Mouse (Mus musculus) liver, embryonic 15.5 days (tissue): ENCODE measurements around the gene Hcn3. TPM values are rescaled to one million over a fixed set of nuclear protein-coding genes. Genes with fewer than 3 reads are reported as not detected.
A peak's percentile ranks its signal among the peaks of the same experiment; 100 is the strongest.

Experiments used
- ATAC-seq: fragments of 200-750 bp; cut with Nextera tagmentation; 2 replicates; pipeline ENCODE4 v1.8.0; 2017; ENCODE audit warnings: moderate number of reproducible peaks, mild to moderate bottlenecking, moderate library complexity; ENCODE audit not compliant: insufficient read depth
- H3K27ac ChIP-seq: fragments of 300-500 bp; sonication (generic); replicated peaks from 2 replicates; pipeline ENCODE4 v1.5.1; 2015; ENCODE audit warnings: mild to moderate bottlenecking, inconsistent platforms
- H3K27me3 ChIP-seq: fragments of 300-500 bp; sonication (generic); 2 replicates; pipeline ENCODE4 v1.6.1; 2015; ENCODE audit warnings: mild to moderate bottlenecking, inconsistent platforms
- H3K36me3 ChIP-seq: fragments of 300-500 bp; sonication (generic); replicated peaks from 2 replicates; pipeline ENCODE4 v1.6.1; 2015; ENCODE audit warnings: moderate library complexity, mild to moderate bottlenecking, inconsistent platforms
- H3K4me1 ChIP-seq: fragments of 300-500 bp; sonication (generic); replicated peaks from 2 replicates; pipeline ENCODE4 v1.6.1; 2015; ENCODE audit warnings: inconsistent platforms
- H3K4me2 ChIP-seq: fragments of 300-500 bp; sonication (generic); 2 replicates; pipeline ENCODE4 v1.6.1; 2015; ENCODE audit warnings: moderate library complexity, mild to moderate bottlenecking, inconsistent platforms
- H3K4me3 ChIP-seq: fragments of 300-500 bp; sonication (generic); replicated peaks from 2 replicates; pipeline ENCODE4 v1.5.1; 2015; ENCODE audit warnings: mild to moderate bottlenecking, inconsistent platforms
- H3K9ac ChIP-seq: fragments of 300-500 bp; sonication (generic); 2 replicates; pipeline ENCODE4 v1.6.1; 2015; ENCODE audit warnings: moderate library complexity, mild to moderate bottlenecking, inconsistent platforms
- H3K9me3 ChIP-seq: fragments of 300-500 bp; sonication (generic); replicated peaks from 2 replicates; pipeline ENCODE4 v1.6.1; 2016; ENCODE audit warnings: inconsistent platforms
- WGBS: fragments of 180-500 bp; shearing (Covaris S2); methylation state at CpG from one replicate; pipeline ENCODE4 v1.1.7; 2015; ENCODE audit warnings: mixed read lengths; ENCODE audit not compliant: insufficient replicate concordance; 5-methylcytosine and 5-hydroxymethylcytosine counted together
- polyA plus RNA-seq: library from polyadenylated mRNA; unstranded; fragments of >200 nt; fragmentation: Nextera tagmentation; extraction: Ambion mirVana; gene quantifications from 2 replicates; pipeline ENCODE4 v1.2.1, GENCODE M21; 2015

The Hcn3 gene
- polyA plus RNA-seq, 1 experiment from 2014 or later = 0.43 TPM

GRCm38 (mm10) chr3:89193853-89194252, 33.9 kb upstream of the Hcn3 start:
- Histone ChIP-seq H3K4me2 (no peak overlapping the region), H3K27me3 (peaks cover 23% of the 10 kb centered on the region), H3K4me1 (peaks cover 16% of the 10 kb centered on the region), H3K27ac (no peak overlapping the region), H3K36me3 (no peaks in the 10 kb centered on the region), H3K9me3 (no peaks in the 10 kb centered on the region), H3K9ac (no peak overlapping the region), H3K4me3 (no peak overlapping the region)
- WGBS = 69% methylated on average over 2 of the region's 2 CpGs
- ATAC-seq = no peak

GRCm38 (mm10) chr3:89193351-89193750, 33.4 kb upstream of the Hcn3 start:
- Histone ChIP-seq H3K4me1 (peaks cover 16% of the 10 kb centered on the region), H3K4me2 (no peak overlapping the region), H3K9me3 (no peaks in the 10 kb centered on the region), H3K36me3 (no peaks in the 10 kb centered on the region), H3K27me3 (peaks cover 20% of the 10 kb centered on the region), H3K9ac (no peak overlapping the region), H3K27ac (no peak overlapping the region), H3K4me3 (no peak overlapping the region)
- ATAC-seq = no peak
- 56% methylated on average over 1 of the region's 1 CpGs for WGBS

GRCm38 (mm10) chr3:89190436-89190835, 30.4 kb upstream of the Hcn3 start:
- ATAC-seq = no peak
- Histone ChIP-seq H3K36me3 (no peaks in the 10 kb centered on the region), H3K9ac (no peak overlapping the region), H3K4me2 (no peak overlapping the region), H3K4me1 (peaks cover 10% of the 10 kb centered on the region), H3K9me3 (no peaks in the 10 kb centered on the region), H3K27ac (no peak overlapping the region), H3K27me3 (peaks cover 12% of the 10 kb centered on the region; the same call in 1 of the 2 replicates), H3K4me3 (no peak overlapping the region)
- 20% methylated on average over 8 of the region's 8 CpGs for WGBS

- Histone ChIP-seq H3K36me3 (no peaks in the 10 kb centered on the region), H3K4me1 (peaks cover 16% of the 10 kb centered on the region), H3K4me3 (no peak overlapping the region), H3K27me3 (peaks cover 12% of the 10 kb centered on the region; the same call in 1 of the 2 replicates), H3K9ac (no peak overlapping the region), H3K9me3 (no peaks in the 10 kb centered on the region), H3K27ac (no peak overlapping the region), H3K4me2 (no peak overlapping the region)
- 64% methylated on average over 12 of the region's 12 CpGs for WGBS
- ATAC-seq = no peak
Measured at GRCm38 (mm10) chr3:89188478-89188875, 28.5 kb upstream of the Hcn3 start.

- H3K27ac ChIP-seq = no peak overlapping the region
- no peak overlapping the region for H3K4me3 ChIP-seq
- 57% methylated on average over 18 of the region's 18 CpGs for WGBS
- no peak overlapping the region for H3K9ac ChIP-seq
- no peaks in the 10 kb centered on the region for H3K9me3 ChIP-seq
- H3K36me3 ChIP-seq = no peaks in the 10 kb centered on the region
- peaks cover 12% of the 10 kb centered on the region; the same call in 1 of the 2 replicates for H3K27me3 ChIP-seq
- peaks cover 22% of the 10 kb centered on the region for H3K4me1 ChIP-seq
- H3K4me2 ChIP-seq = no peak overlapping the region
- ATAC-seq = no peak
Measured at GRCm38 (mm10) chr3:89187690-89188477, 27.9 kb upstream of the Hcn3 start.

- ATAC-seq = no peak
- Histone ChIP-seq H3K4me1 (peaks cover 28% of the 10 kb centered on the region), H3K36me3 (peaks cover 6% of the 10 kb centered on the region), H3K9me3 (no peaks in the 10 kb centered on the region), H3K4me3 (no peak overlapping the region), H3K4me2 (no peak overlapping the region), H3K9ac (no peak overlapping the region), H3K27me3 (peaks cover 12% of the 10 kb centered on the region; the same call in 1 of the 2 replicates), H3K27ac (no peak overlapping the region)
- 51% methylated on average over 23 of the region's 23 CpGs for WGBS
Measured at GRCm38 (mm10) chr3:89187197-89187596, 27.2 kb upstream of the Hcn3 start.

DNA sequence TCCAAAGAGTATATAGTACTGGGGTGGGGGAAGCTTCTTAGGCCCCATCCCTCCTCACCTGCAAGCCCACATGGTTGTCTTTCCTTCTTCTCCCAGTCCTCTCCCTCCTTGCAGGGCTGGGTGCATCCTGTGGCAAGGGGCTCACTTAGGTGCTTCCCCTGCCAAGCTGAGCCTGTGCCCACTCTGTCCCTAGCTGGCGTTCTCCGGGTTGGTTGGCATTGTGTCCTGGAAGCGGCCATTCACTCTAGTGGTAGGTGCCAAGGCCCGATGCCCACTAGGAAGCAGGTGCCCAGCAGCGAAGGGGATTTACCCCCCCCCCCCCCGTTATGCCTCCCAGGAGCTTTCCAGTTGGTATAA, 23.9 kb upstream of the Hcn3 start:
- H3K9me3 ChIP-seq = no peaks in the 10 kb centered on the region
- 66% methylated on average over 6 of the region's 6 CpGs for WGBS
- peaks cover 41% of the 10 kb centered on the region for H3K4me1 ChIP-seq
- no peak for ATAC-seq
- H3K27ac ChIP-seq = no peak overlapping the region
- H3K27me3 ChIP-seq = peaks cover 3% of the 10 kb centered on the region; the same call in 1 of the 2 replicates
- peaks cover 38% of the 10 kb centered on the region for H3K36me3 ChIP-seq
- H3K4me3 ChIP-seq = peak overlapping the region; percentile 63
- H3K9ac ChIP-seq = no peak overlapping the region
- peak overlapping the region; percentile 93 for H3K4me2 ChIP-seq

DNA sequence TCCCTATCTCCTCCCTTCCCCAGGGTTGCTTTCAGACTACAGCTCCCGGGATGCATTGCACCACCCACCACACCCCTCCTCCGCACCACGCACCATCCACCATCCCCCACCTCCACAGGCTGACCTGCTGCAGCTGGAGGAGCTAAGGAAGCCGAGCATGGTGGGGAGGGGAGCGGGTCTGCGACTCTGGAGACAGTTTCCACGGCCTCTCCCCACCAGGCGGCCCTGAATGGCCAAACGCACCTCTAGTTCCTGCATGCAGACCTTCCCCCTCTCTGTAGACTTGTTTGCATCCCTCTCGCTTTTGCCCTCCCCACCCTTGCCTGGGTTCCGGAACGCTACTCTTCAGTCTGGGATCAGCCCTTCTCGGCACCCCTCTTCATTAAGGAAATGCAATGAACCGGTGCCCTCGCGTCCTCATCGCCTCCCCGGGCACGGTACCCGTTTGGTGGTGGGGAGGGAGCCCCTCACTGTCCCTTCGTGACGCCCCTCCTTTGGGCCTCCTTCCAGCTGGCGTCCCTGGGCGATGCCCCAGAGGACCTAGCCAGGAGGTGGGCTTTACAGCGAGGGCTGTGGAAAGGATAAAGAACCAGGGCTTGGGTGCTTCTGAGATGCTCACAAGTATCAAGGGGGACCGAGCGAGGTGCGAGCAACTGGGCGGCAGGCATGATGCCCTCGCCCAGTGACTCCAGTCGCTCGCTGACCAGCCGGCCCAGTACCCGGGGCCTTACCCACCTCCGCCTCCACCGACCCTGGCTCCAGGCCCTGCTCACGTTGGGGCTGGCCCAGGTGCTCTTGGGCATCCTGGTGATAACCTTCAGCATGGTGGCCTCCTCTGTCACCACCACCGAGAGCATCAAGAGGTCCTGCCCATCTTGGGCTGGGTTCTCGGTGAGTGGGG, 23.3 kb upstream of the Hcn3 start, which contains the start of gene Fam189b:
Gene Fam189b (plus strand): TSS at position 86 of the 901 bp plus-strand sequence.
- H3K4me1 ChIP-seq = peaks cover 47% of the 10 kb centered on the region

GRCm38 (mm10) chr3:89182531-89183057, 22.6 kb upstream of the Hcn3 start:
- Histone ChIP-seq H3K4me2 (peak overlapping the region; percentile 93), H3K9ac (no peak overlapping the region), H3K9me3 (no peaks in the 10 kb centered on the region), H3K27me3 (no peaks in the 10 kb centered on the region), H3K36me3 (peaks cover 41% of the 10 kb centered on the region), H3K4me1 (peaks cover 52% of the 10 kb centered on the region), H3K27ac (peak overlapping the region; percentile 66; the same call in 1 of the 2 replicates), H3K4me3 (peak overlapping the region; percentile 63)
- 17% methylated on average over 7 of the region's 7 CpGs for WGBS
- no peak for ATAC-seq

More for the DNA sequence above, 23.3 kb upstream of the Hcn3 start, which contains the start of gene Fam189b:
- 16% methylated on average over 39 of the region's 39 CpGs for WGBS
- no peaks in the 10 kb centered on the region for H3K9me3 ChIP-seq
- peak within 1 kb of the TSS; percentile 63 for H3K4me3 ChIP-seq
- ATAC-seq = peak; percentile 85
- peak within 1 kb of the TSS; percentile 93 for H3K4me2 ChIP-seq
- H3K27ac ChIP-seq = peak within 1 kb of the TSS; percentile 66; the same call in 1 of the 2 replicates
- 0 out of 2 replicates have a peak, but pooled peaks cover 2% of the 10 kb centered on the region for H3K27me3 ChIP-seq
- H3K36me3 ChIP-seq = peaks cover 41% of the 10 kb centered on the region
- H3K9ac ChIP-seq = peak within 1 kb of the TSS; percentile 57

DNA sequence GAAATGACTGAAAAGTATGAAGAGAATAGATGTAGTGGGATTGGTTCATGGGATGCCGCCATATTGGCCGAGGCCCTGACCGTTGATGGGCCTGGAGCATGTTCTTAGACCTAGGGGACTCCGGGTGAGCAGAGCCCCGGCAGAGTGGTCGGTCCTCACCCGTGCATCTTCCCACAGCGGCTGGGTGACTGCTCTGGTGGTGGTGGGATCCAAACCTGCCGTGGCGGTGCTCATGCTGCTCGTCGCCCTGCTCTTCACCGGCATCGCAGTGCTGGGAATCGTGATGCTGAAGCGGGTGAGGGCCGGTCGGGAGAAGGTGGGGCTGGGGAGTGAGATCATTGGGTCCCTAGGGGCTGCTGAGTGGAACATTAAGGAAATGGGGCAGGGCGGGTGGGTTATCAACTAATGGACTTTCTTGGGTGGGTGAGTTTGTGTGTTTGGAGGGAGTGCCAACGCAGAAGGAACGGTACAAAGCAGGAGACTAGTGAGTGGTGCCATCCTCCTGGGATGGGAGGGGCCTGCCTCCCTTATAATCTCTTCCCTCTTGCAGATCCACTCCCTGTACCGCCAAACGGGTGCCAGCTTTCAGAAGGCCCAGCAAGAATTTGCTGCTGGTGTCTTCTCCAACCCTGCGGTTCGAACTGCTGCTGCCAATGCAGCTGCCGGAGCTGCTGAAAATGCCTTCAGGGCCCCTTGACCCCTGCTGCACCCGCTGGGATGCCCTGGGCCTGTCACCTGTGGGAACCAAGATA, 21.9 kb upstream of the Hcn3 start:
- no peak overlapping the region for H3K9ac ChIP-seq
- H3K27ac ChIP-seq = peak overlapping the region; percentile 66; the same call in 1 of the 2 replicates
- ATAC-seq = no peak
- H3K4me2 ChIP-seq = peak overlapping the region; percentile 93; the same call in 1 of the 2 replicates
- H3K4me3 ChIP-seq = no peak overlapping the region
- no peaks in the 10 kb centered on the region for H3K27me3 ChIP-seq
- no peaks in the 10 kb centered on the region for H3K9me3 ChIP-seq
- H3K36me3 ChIP-seq = peaks cover 41% of the 10 kb centered on the region
- WGBS = 85% methylated on average over 27 of the region's 27 CpGs
- peaks cover 52% of the 10 kb centered on the region for H3K4me1 ChIP-seq
